Mouse (Mus musculus): Measurements from ENCODE around the gene Nop16.

GRCm38 (mm10) chr13:54629128-54629527 is 39.2 kb upstream of the Nop16 start:
- TF ChIP-seq CTCF (IDR thresholded peaks at IDR 0.05; ENCODE audit: extremely low read depth, insufficient read depth, low read length) (no peak), POLR2A (IDR thresholded peaks at IDR 0.05; ENCODE audit: extremely low read depth, insufficient read depth, low read length) (no peak)
